Mouse (Mus musculus) gastrocnemius, postnatal 36 days (tissue): ENCODE measurements around the gene Pax2. TPM values are rescaled to one million over a fixed set of nuclear protein-coding genes. Genes with fewer than 3 reads are reported as not detected.

ENCODE experiments used
- DNase-seq, 2 experiments: peaks; one replicate each; pipeline ENCODE4 v3.0.0; 2022
- intact Hi-C: fragments of 180-260 bp; cut with DNase I; formaldehyde crosslinking; loops from one replicate; pipeline ENCODE4 v1.15.1; 2025
- total RNA-seq, 2 experiments: library from RNA; stranded (reverse); gene quantifications; 2 replicates each; pipeline ENCODE4 v1.2.3; 2021

The Pax2 gene
- total RNA-seq, 2 experiments from 2014 or later, result not detected

DNA sequence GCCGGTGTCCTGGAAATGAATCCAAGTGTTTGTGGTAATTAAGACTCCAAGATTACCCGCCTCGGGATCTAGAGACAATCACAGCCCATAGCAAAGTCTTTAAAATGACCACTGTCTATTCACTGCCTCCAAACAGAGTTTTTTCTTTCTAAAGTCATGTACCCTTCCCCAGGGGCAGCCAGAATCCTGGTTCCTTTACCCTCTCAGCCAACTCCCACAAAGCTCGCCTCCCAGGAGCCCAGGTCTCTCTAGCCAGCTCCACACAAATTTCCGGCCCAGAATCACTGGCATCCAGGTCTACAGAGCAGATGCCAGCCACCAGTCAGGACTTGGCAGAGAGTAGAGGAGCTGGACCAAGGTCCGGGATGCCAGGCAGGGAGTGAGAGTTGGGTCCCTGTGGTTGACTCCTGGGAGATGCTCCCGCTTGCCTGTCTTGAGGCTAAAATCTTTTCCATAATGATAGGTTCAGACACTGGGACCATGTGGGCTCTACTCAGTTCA, 6.3 kb downstream of the Pax2 start:
- no peak for DNase-seq
- intact Hi-C loops, result no loop called here

GRCm38 (mm10) chr19:44770268-44771050, 14.6 kb downstream of the Pax2 start:
- intact Hi-C loops, result no loop called here
- no peak for DNase-seq

- intact Hi-C loops, result no loop called here
- DNase-seq, result no peak
Observed at GRCm38 (mm10) chr19:44771499-44771898, 15.7 kb downstream of the Pax2 start.

DNA sequence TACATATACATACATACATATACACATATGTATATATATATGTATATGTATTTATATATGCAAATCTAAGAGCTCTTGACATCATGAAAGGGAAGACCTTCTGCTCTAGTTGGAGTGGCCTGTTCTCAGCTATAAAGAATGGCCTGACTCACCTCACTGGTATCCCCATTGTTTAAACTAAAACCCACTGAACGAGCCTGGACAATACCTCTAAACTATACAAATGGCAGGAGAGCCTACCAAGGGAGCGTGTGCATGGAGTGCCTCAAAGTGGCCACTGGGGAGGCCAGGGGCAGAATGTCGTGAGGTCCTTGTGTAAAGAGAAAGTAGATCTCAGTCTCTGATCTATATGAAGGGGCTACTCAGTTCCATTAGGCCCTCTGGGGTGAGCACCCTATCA, 26.1 kb downstream of the Pax2 start:
- intact Hi-C loops, result no loop called here
- no peak for DNase-seq

- DNase-seq, result no peak
- intact Hi-C loops, result no loop called here
Observed at GRCm38 (mm10) chr19:44784391-44784790, 28.5 kb downstream of the Pax2 start.

GRCm38 (mm10) chr19:44788488-44788887, 32.6 kb downstream of the Pax2 start:
- intact Hi-C loops, result no loop called here
- no peak for DNase-seq

GRCm38 (mm10) chr19:44791981-44792380, 36.1 kb downstream of the Pax2 start:
- intact Hi-C loops, result no loop called here
- no peak for DNase-seq

GRCm38 (mm10) chr19:44797110-44798060, 41.5 kb downstream of the Pax2 start:
- intact Hi-C loops, result no loop called here
- no peak for DNase-seq

- intact Hi-C loops, result no loop called here
- no peak for DNase-seq
Observed at GRCm38 (mm10) chr19:44798731-44799130, 42.9 kb downstream of the Pax2 start.

DNA sequence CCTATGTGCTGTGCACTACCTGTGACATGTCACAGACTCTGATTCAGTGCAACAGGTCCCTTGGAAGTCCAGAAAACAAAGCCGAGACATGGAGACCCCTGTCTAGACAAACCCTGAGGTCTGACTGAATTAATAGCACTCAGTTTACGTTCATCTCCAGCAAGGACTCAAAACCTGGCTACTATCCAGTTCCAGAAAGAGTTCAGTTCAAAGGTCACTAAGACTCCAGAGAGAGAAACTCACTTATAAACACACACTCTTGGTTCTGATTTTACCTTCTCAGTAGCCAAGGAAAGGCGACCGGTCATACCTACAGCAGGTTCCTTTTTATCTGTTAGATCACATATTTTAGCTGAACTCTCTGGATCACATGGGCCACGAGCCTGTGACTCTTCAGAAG, 43.3 kb downstream of the Pax2 start:
- DNase-seq, result no peak
- intact Hi-C loops, result no loop called here

GRCm38 (mm10) chr19:44800327-44800726, 44.5 kb downstream of the Pax2 start:
- intact Hi-C loops, result no loop called here
- DNase-seq, result no peak

GRCm38 (mm10) chr19:44808734-44809133, 52.9 kb downstream of the Pax2 start:
- intact Hi-C loops, result no loop called here

GRCm38 (mm10) chr19:44812666-44813429, 57.0 kb downstream of the Pax2 start:
- intact Hi-C loops, result no loop called here

More at GRCm38 (mm10) chr19:44808734-44809133, 52.9 kb downstream of the Pax2 start:
- DNase-seq, result no peak

DNA sequence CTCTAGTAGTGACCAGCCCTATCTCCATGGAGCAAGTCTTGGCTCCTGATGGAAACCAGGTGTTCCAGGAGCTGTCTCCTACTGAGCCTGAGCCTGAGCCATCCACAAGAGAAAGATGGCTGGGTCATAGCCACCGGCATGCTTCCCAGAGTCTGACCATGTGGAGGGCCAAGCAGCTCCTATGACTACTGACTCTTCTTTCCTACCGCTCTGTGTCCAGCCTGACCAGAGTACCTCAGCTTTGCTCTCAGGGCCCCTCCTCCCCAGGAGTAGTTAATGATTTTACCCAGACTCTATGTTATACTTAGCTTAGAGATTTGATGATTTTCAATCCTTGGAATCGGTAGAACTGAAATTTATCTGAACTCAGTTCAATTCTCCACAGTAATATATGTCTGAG, 59.3 kb downstream of the Pax2 start:
- no peak for DNase-seq
- intact Hi-C loops, result no loop called here

More at GRCm38 (mm10) chr19:44812666-44813429, 57.0 kb downstream of the Pax2 start:
- no peak for DNase-seq

GRCm38 (mm10) chr19:44817403-44818128, 61.7 kb downstream of the Pax2 start:
- no peak for DNase-seq
- intact Hi-C loops, result no loop called here

- intact Hi-C loops, result no loop called here
- DNase-seq, result no peak
Observed at GRCm38 (mm10) chr19:44818676-44819075, 62.8 kb downstream of the Pax2 start.

DNA sequence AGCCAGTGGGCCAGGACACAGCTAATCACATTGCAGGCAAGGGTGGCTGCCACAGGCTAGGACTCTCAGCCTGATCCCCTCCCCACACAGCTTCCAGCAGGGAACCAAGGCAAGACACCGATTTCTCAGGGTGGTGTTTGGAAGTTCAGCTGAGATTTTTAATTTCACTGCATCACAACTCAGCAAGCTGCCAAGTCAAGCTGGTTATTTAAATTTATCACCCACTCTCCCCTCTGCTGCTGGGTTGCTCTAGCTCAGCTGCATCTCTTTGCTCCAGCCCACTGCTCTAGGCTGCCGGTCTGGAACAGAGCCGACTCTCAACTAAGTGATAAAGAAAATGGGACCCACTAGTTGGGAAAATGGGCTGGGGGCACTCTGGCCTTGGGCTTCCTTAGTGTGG, 65.7 kb downstream of the Pax2 start:
- intact Hi-C loops, result no loop called here
- no peak for DNase-seq

DNA sequence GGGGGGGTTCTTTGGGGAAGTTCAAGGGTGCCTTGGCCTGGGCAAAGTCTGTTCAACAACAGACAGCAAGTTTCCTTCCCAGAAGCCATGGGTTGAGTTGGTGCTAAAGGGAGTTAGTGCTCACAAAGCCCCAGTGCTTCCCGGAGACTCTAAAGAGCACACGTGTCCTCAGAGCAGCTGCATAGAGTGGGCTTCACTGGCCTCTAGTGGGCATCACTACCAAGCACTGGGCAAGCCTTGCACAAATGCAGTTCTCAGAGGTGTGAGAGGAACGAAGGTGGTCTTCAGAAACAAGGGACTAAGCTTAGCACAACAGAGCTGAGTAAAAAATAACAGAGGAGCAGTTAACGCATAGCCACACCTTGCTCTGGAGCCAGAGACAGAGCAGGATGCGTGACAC, 66.5 kb downstream of the Pax2 start:
- DNase-seq, result no peak
- intact Hi-C loops, result no loop called here

DNA sequence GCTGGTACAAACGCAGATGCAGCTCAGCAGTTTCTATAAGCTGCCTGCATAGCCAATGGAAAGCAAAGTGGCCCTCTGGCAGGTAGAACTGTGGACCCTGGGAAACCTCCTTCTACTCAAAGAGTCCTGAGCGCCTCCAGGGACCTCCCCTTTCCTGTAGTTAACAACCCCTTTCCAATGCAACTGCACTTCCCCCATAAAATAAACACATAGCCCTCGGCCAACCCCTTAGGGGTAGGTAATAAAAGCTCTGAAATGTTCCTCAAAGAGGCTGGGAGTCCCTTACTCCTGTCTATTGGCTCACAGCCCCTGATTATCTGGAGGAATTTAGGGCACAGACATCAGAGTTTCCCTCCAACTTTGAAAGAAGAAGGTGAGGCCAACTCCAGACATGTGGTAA, 67.8 kb downstream of the Pax2 start:
- intact Hi-C loops, result no loop called here
- no peak for DNase-seq

- no peak for DNase-seq
- intact Hi-C loops, result no loop called here
Observed at GRCm38 (mm10) chr19:44825216-44825768, 69.4 kb downstream of the Pax2 start.
